Mouse (Mus musculus): ENCODE measurements around the gene Btbd8. TPM values are rescaled to one million over a fixed set of nuclear protein-coding genes. Genes with fewer than 3 reads are reported as not detected.
A peak's percentile ranks its signal among the peaks of the same experiment; 100 is the strongest.

Btbd8 gene
- total RNA-seq, 2 experiments from 2014 or later = 9.3 to 12.6 TPM

DNA sequence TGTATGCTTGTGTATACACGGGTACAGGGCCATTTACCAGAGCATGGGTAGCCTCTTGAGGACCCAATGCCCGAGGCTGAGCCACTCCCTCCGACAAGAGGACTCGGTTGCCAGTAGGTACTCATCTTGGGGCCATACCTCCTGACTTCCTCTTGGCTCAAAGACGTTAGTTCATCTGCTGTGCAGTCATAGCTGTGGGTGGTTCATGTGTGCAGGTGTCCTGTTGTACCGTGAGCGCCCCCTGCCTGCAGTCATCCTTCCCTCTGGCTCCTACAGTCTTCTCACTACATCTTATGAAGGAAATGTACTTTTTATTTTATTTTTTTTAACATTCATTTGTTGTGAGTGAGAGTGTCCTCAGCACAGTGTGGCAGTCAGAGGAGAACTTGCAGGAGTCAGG lies 75.8 kb downstream of the Btbd8 start:
- ATAC-seq (replicated peaks; ENCODE audit: poor library complexity, severe bottlenecking) = peak; percentile 99

DNA sequence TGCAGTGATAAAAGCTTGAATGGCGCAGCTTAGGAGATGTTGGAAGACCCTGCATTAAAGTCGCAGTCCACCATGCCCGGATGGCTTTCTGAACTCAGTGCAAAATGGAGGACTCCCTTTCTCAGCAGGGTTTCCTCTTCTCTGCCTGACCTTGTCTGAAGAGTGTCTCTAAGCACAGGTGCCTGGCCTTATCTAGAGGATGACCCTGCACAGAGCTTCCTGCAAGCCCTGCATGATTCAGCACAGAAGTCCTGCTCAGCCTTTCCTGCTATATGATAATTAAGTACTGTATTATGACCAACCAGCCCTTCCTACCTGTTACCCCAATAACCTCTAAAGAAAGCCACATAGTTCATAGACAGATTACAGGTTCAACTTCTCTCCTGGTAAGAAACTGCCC lies 77.7 kb downstream of the Btbd8 start:
- ATAC-seq (replicated peaks; ENCODE audit: poor library complexity, severe bottlenecking) = no peak

DNA sequence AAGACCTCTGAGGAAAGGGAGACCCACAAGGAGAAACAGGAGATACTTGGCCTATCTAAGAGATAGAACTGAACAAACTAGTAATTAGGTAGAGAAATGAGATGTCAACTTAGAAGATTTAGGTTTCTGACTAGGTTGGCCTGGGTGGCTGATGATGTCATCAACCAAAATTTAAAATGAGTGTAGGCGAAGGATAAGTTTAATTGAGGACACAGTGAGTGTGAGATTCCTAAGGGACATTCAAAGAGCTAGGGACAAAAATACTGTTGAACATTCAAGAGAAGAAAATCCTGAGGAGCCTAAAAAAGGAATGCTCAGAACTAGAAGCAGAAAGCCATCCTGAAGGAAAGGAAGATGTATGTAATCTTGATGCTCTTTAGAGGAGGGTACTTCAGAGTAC lies 78.3 kb downstream of the Btbd8 start:
- ATAC-seq (replicated peaks; ENCODE audit: poor library complexity, severe bottlenecking) = no peak

GRCm38 (mm10) chr5:107518602-107519001 lies 80.8 kb downstream of the Btbd8 start:
- ATAC-seq (replicated peaks; ENCODE audit: poor library complexity, severe bottlenecking) = no peak

- no peak for ATAC-seq (replicated peaks; ENCODE audit: poor library complexity, severe bottlenecking)
Measured at GRCm38 (mm10) chr5:107521386-107521785, 83.6 kb downstream of the Btbd8 start.

- ATAC-seq (replicated peaks; ENCODE audit: poor library complexity, severe bottlenecking) = peak; percentile 69
Measured at GRCm38 (mm10) chr5:107521897-107522296, 84.1 kb downstream of the Btbd8 start.

- ATAC-seq (replicated peaks; ENCODE audit: poor library complexity, severe bottlenecking) = peak; percentile 87
Measured at GRCm38 (mm10) chr5:107524281-107524680, 86.5 kb downstream of the Btbd8 start.

- ATAC-seq (replicated peaks; ENCODE audit: poor library complexity, severe bottlenecking) = no peak
Measured at GRCm38 (mm10) chr5:107528856-107529255, 91.1 kb downstream of the Btbd8 start.

- no peak for ATAC-seq (replicated peaks; ENCODE audit: poor library complexity, severe bottlenecking)
Measured at GRCm38 (mm10) chr5:107533590-107533989, 95.8 kb downstream of the Btbd8 start.

GRCm38 (mm10) chr5:107534581-107534980 lies 96.8 kb downstream of the Btbd8 start, which contains the start of gene 1700028K03Rik:
Gene 1700028K03Rik (plus strand): TSS chr5:107534709.
- ATAC-seq (replicated peaks; ENCODE audit: poor library complexity, severe bottlenecking) = no peak

DNA sequence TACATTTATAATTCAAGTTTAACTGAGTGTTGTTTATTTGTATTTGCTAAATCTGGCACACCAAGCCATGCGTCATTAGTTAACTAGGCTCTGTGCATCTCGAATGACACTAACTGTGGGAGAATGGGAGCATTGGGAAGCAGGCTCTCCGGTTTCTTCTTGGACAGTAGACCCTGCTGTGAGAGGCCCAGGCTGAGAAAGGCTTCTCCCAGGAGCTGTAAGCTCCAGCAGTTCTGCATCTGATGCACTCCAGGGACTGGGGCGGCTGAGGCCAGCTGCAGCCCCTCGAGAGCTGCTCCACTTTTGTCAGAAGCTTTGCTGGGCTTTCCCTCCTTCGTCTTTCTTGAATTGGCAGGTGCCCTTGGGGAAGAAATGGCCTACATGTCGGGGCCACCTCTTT lies 103.9 kb downstream of the Btbd8 start:
- ATAC-seq (replicated peaks; ENCODE audit: poor library complexity, severe bottlenecking) = no peak

GRCm38 (mm10) chr5:107545927-107546326 lies 108.1 kb downstream of the Btbd8 start:
- peak; percentile 70 for ATAC-seq (replicated peaks; ENCODE audit: poor library complexity, severe bottlenecking)

GRCm38 (mm10) chr5:107547955-107548354 lies 110.2 kb downstream of the Btbd8 start:
- ATAC-seq (replicated peaks; ENCODE audit: poor library complexity, severe bottlenecking) = no peak

DNA sequence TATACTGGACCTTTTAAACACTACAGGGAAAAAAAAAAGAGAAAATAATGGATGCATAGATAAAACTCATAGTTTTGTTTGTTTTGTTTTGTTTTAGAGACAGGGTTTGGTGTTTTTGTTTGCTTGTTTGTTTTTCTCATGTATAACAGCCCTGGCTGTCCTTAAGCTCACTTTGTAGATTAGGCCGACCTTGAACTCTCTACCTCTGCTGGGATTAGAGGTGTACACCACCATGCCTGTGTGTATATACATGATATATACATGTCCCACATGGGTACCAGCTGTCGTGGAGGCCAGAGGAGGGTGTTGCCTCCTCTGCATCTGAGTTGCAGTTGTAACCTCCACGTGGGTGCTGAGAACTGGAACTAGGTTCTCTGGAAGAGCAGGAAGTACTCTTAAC lies 110.6 kb downstream of the Btbd8 start:
- no peak for ATAC-seq (replicated peaks; ENCODE audit: poor library complexity, severe bottlenecking)

- no peak for ATAC-seq (replicated peaks; ENCODE audit: poor library complexity, severe bottlenecking)
Measured at GRCm38 (mm10) chr5:107554336-107554735, 116.5 kb downstream of the Btbd8 start.

DNA sequence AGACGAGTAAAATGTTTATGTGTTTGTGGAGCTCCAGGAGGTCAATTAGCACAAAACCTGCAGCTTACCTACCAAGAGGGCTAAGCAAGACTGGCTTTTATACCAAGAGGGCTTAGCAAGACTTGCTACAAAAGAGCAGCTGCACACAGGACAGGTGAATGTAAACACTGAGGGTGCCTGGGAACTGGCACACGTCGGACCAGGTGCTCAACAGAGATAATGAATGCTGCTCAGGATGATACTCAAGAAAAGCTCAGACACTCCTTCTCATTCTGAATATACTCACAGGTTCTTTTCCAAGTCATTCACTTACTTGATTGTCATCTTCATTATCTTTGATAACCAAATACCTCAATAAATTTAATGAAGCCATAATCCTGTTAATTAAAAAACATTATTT lies 119.2 kb downstream of the Btbd8 start:
- no peak for ATAC-seq (replicated peaks; ENCODE audit: poor library complexity, severe bottlenecking)

Other genes with a start within 250 kb of the Btbd8 start
- 0.30 and 2.4 TPM in 2 replicates for gene Tgfbr3, start 148.4 kb upstream of the Btbd8 start, total RNA-seq (2014; fragmentation: Nextera tagmentation)
- 1.6 and 2.4 TPM in 2 replicates for gene Tgfbr3, start 148.4 kb upstream of the Btbd8 start, total RNA-seq (2017)
- gene Brdt, start 106.8 kb upstream of the Btbd8 start, total RNA-seq (2014; fragmentation: Nextera tagmentation) = 0.96 TPM in 1 of 2 replicates, not detected in the other
- 0.31 and 0.52 TPM in 2 replicates for gene Brdt, start 106.8 kb upstream of the Btbd8 start, total RNA-seq (2017)
- gene Ephx4, start 35.3 kb upstream of the Btbd8 start, total RNA-seq (2014; fragmentation: Nextera tagmentation) = not detected in 2 replicates
- not detected in 2 replicates for gene Ephx4, start 35.3 kb upstream of the Btbd8 start, total RNA-seq (2017)
- gene Lpcat2b, start 6.4 kb upstream of the Btbd8 start, total RNA-seq (2014; fragmentation: Nextera tagmentation) = not detected in 2 replicates
- gene Lpcat2b, start 6.4 kb upstream of the Btbd8 start, total RNA-seq (2017) = not detected in 2 replicates
- gene Gm42669, start 69.6 kb downstream of the Btbd8 start, total RNA-seq (2014; fragmentation: Nextera tagmentation) = 0.24 TPM in 1 of 2 replicates, not detected in the other
- 0.21 TPM in 1 of 2 replicates, not detected in the other for gene Gm42669, start 69.6 kb downstream of the Btbd8 start, total RNA-seq (2017)
- not detected in 2 replicates for gene 1700028K03Rik, start 96.7 kb downstream of the Btbd8 start, total RNA-seq (2014; fragmentation: Nextera tagmentation)
- not detected in 2 replicates for gene 1700028K03Rik, start 96.7 kb downstream of the Btbd8 start, total RNA-seq (2017)
- 10.9 and 19.5 TPM in 2 replicates for gene Rpap2, start 159.4 kb downstream of the Btbd8 start, total RNA-seq (2014; fragmentation: Nextera tagmentation)
- gene Rpap2, start 159.4 kb downstream of the Btbd8 start, total RNA-seq (2017) = 24.4 and 26.8 TPM in 2 replicates
- gene Glmn, start 159.9 kb downstream of the Btbd8 start, total RNA-seq (2014; fragmentation: Nextera tagmentation) = 12.3 and 18.0 TPM in 2 replicates
- gene Glmn, start 159.9 kb downstream of the Btbd8 start, total RNA-seq (2017) = 9.8 and 16.9 TPM in 2 replicates

Data from granulocyte monocyte progenitor cell, adult 5-6 weeks (primary cell).